9 mouse cellular contexts compared by ENCODE assay signal in the genomic region with DNA sequence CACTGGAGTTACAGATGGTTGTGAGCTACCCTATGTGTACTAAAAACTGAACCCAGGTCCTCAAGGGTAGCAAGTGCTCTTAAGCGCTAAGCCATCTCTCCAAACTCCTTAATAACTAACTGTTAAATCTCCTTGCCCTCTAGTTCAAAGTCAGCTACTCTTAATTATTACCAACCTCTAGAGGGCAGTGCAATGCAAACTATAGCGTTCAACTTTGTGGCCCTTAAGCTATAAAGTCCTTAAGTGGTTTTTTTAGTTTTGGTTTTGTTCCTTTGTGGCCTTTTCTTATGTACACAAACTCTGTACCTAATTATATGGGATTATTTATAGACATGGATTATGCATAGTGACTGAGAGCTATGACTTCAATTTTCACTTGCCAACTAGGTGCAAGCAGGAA. TPM values are rescaled to one million over a fixed set of nuclear protein-coding genes. Genes with fewer than 3 reads are reported as not detected.
DNase-seq lines count a peak whose midpoint lies in the region; ATAC-seq and TF ChIP-seq lines count a peak whose summit lies in the region.
"Had no signal": no experiment of that assay in that cellular context is flagged by ENCODE, and none has a peak within 500 bp of the region (broad histone marks: within the 10 kb centered on the region; RNA-seq: fewer than 3 reads in every experiment).

No protein-coding gene starts in this region.

- H3K9ac ChIP-seq in kidney, postnatal 0 days (ENCODE audit: low read depth, low read length), result no peak overlapping the region
- no peak overlapping the region for H3K9ac ChIP-seq in kidney, embryonic 15.5 days
- H3K9ac ChIP-seq: heart, embryonic 15.5 days; neural tube, embryonic 13.5 days had no signal

- peak; percentile 88 for DNase-seq in kidney, postnatal 0 days (ENCODE audit: low spot score)
- peak; percentile 72 for DNase-seq in MN1 (ENCODE audit: low spot score)
- DNase-seq in lung, postnatal 14 days, result peak; percentile 54
- DNase-seq in right cerebral cortex, postnatal 36 days (ENCODE audit: low spot score in 2 of 2), result no peak

- TF ChIP-seq CTCF in kidney, postnatal 0 days (IDR thresholded peaks at IDR 0.05; ENCODE audit: low read depth), result peak; percentile 82

- no peaks in the 10 kb centered on the region for H3K9me3 ChIP-seq in kidney, postnatal 0 days (replicated peaks; ENCODE audit: low read length)
- H3K9me3 ChIP-seq in kidney, embryonic 15.5 days (replicated peaks), result no peaks in the 10 kb centered on the region
- H3K9me3 ChIP-seq: heart, embryonic 15.5 days; neural tube, embryonic 13.5 days had no signal

- no peak overlapping the region for H3K4me2 ChIP-seq in kidney, postnatal 0 days (ENCODE audit: low read length)
- H3K4me2 ChIP-seq in kidney, embryonic 15.5 days, result no peak overlapping the region
- H3K4me2 ChIP-seq: heart, embryonic 15.5 days; neural tube, embryonic 13.5 days had no signal

- no peak overlapping the region for H3K27ac ChIP-seq in kidney, postnatal 0 days
- H3K27ac ChIP-seq in kidney, embryonic 15.5 days, result no peak overlapping the region
- H3K27ac ChIP-seq: heart, embryonic 15.5 days; neural tube, embryonic 13.5 days had no signal

- no peaks in the 10 kb centered on the region for H3K36me3 ChIP-seq in kidney, postnatal 0 days (ENCODE audit: insufficient read depth, low read length)
- no peaks in the 10 kb centered on the region for H3K36me3 ChIP-seq in kidney, embryonic 15.5 days
- H3K36me3 ChIP-seq: heart, embryonic 15.5 days; neural tube, embryonic 13.5 days had no signal

- 17% methylated on average over 2 of the region's 2 CpGs for WGBS in kidney, postnatal 0 days
- WGBS in kidney, embryonic 15.5 days, result 18% methylated on average over 2 of the region's 2 CpGs

- no peak for ATAC-seq in kidney, postnatal 0 days (replicated peaks; ENCODE audit: low FRiP score, low read depth)
- ATAC-seq in kidney, embryonic 15.5 days (replicated peaks; ENCODE audit: low FRiP score), result no peak
- ATAC-seq in CD4-positive, CD25-positive, alpha-beta regulatory T cell, adult 4 months, result peak; percentile 76
- ATAC-seq in erythroblast, adult 5-6 weeks (replicated peaks; ENCODE audit: low FRiP score, poor library complexity, severe bottlenecking), result 0 out of 2 replicates have a peak, but pooled peaks have one; percentile 70

- no peaks in the 10 kb centered on the region for H3K27me3 ChIP-seq in kidney, postnatal 0 days (ENCODE audit: insufficient read depth, low read length)
- H3K27me3 ChIP-seq in kidney, embryonic 15.5 days, result no peaks in the 10 kb centered on the region
- H3K27me3 ChIP-seq: heart, embryonic 15.5 days; neural tube, embryonic 13.5 days had no signal

- H3K4me3 ChIP-seq in kidney, postnatal 0 days (replicated peaks; ENCODE audit: low read depth, low read length), result no peak overlapping the region
- H3K4me3 ChIP-seq in kidney, embryonic 15.5 days (replicated peaks), result no peak overlapping the region
- H3K4me3 ChIP-seq: heart, embryonic 15.5 days; neural tube, embryonic 13.5 days had no signal

- no peaks in the 10 kb centered on the region for H3K4me1 ChIP-seq in kidney, postnatal 0 days (replicated peaks; ENCODE audit: insufficient read depth, low read length)
- no peaks in the 10 kb centered on the region for H3K4me1 ChIP-seq in kidney, embryonic 15.5 days
- H3K4me1 ChIP-seq: heart, embryonic 15.5 days; neural tube, embryonic 13.5 days had no signal

RNA-seq across cellular contexts. Expression of a gene that starts 27.5 kb away (rescaled TPM):
- not detected in 2 replicates for polyA plus RNA-seq in kidney, postnatal 0 days (2015; fragmentation: Nextera tagmentation; extraction: Ambion mirVana)
- polyA plus RNA-seq in kidney, embryonic 15.5 days (2015; fragmentation: Nextera tagmentation; extraction: Ambion mirVana), result not detected in 2 replicates
- polyA plus RNA-seq in CD4-positive, CD25-positive, alpha-beta regulatory T cell, adult 4 months (2017; shearing (Covaris generic)), result 1 to 10 TPM in 1 of 2 experiments, under 1 TPM in 1; 0.32 to 1.1 TPM
- not detected in 2 replicates for total RNA-seq in erythroblast, adult 5-6 weeks (2015; ENCODE audit: low replicate concordance)
- total RNA-seq in erythroblast, adult 5-6 weeks (2017; ENCODE audit: low replicate concordance), result not detected in 2 replicates

RNA-seq across cellular contexts. Expression of a gene that starts 41.2 kb away (rescaled TPM):
- polyA plus RNA-seq in kidney, postnatal 0 days (2015; fragmentation: Nextera tagmentation; extraction: Ambion mirVana), result 18.2 and 20.0 TPM in 2 replicates
- 22.6 and 23.8 TPM in 2 replicates for polyA plus RNA-seq in kidney, embryonic 15.5 days (2015; fragmentation: Nextera tagmentation; extraction: Ambion mirVana)
- 10 to 100 TPM; 60.2 to 85.7 TPM for polyA plus RNA-seq in CD4-positive, CD25-positive, alpha-beta regulatory T cell, adult 4 months (2017; shearing (Covaris generic))
- 6.9 and 21.9 TPM in 2 replicates for total RNA-seq in erythroblast, adult 5-6 weeks (2015; ENCODE audit: low replicate concordance)
- 14.0 and 26.8 TPM in 2 replicates for total RNA-seq in erythroblast, adult 5-6 weeks (2017; ENCODE audit: low replicate concordance)

RNA-seq across cellular contexts. Expression of a gene that starts 53.4 kb away (rescaled TPM):
- polyA plus RNA-seq in kidney, postnatal 0 days (2015; fragmentation: Nextera tagmentation; extraction: Ambion mirVana), result 34.1 and 40.4 TPM in 2 replicates
- 79.2 and 82.0 TPM in 2 replicates for polyA plus RNA-seq in kidney, embryonic 15.5 days (2015; fragmentation: Nextera tagmentation; extraction: Ambion mirVana)
- 100 to 1,000 TPM; 102 to 119 TPM for polyA plus RNA-seq in CD4-positive, CD25-positive, alpha-beta regulatory T cell, adult 4 months (2017; shearing (Covaris generic))
- total RNA-seq in erythroblast, adult 5-6 weeks (2015; ENCODE audit: low replicate concordance), result 31.7 and 36.8 TPM in 2 replicates
- total RNA-seq in erythroblast, adult 5-6 weeks (2017; ENCODE audit: low replicate concordance), result 47.3 and 56.5 TPM in 2 replicates

Comparison
In these comparisons a context has a peak if more than half of its experiments do, and no peak if none do; other contexts are left out.
1. ATAC-seq: peak in CD4-positive, CD25-positive, alpha-beta regulatory T cell, adult 4 months (single experiment) and erythroblast, adult 5-6 weeks (single experiment); none in kidney, postnatal 0 days (single experiment) and kidney, embryonic 15.5 days (single experiment).
2. DNase-seq: peak in kidney, postnatal 0 days (single experiment), MN1 (single experiment) and lung, postnatal 14 days (single experiment); none in right cerebral cortex, postnatal 36 days (0 of 2).